Mouse (Mus musculus): ENCODE measurements around the gene Anxa4. TPM values are rescaled to one million over a fixed set of nuclear protein-coding genes. Genes with fewer than 3 reads are reported as not detected.
A peak's percentile ranks its signal among the peaks of the same experiment; 100 is the strongest.

Anxa4 gene
- polyA plus RNA-seq, 1 experiment: 8.1 TPM

- 28% methylated on average over 5 of the region's 5 CpGs for WGBS
- Histone ChIP-seq H3K4me3 (replicated peaks; ENCODE audit: insufficient read depth, low read depth, low read length) (no peak overlapping the region), H3K4me1 (ENCODE audit: control insufficient read depth, insufficient read depth, low read length) (peaks cover 2% of the 10 kb centered on the region; the same call in 1 of the 2 replicates), H3K27ac (ENCODE audit: insufficient read depth, low read length) (no peak overlapping the region), H3K27me3 (ENCODE audit: control insufficient read depth, insufficient read depth, low read length) (no peaks in the 10 kb centered on the region)
- no peak for TF ChIP-seq CTCF (IDR thresholded peaks at IDR 0.05; ENCODE audit: borderline replicate concordance, insufficient read depth, low read depth, low read length)
- TF ChIP-seq POLR2A (IDR thresholded peaks at IDR 0.05; ENCODE audit: borderline replicate concordance, insufficient read depth, low read length): no peak
- peak in 1 of 2 experiments; percentile 27 for DNase-seq
These were observed 64.7 kb downstream of the Anxa4 start for GRCm38 (mm10) chr6:86728711-86729110.

- H3K4me3 ChIP-seq (replicated peaks; ENCODE audit: insufficient read depth, low read depth, low read length): no peak overlapping the region
These were observed 71.4 kb downstream of the Anxa4 start for GRCm38 (mm10) chr6:86721977-86722376.

GRCm38 (mm10) chr6:86708072-86708774 is 85.2 kb downstream of the Anxa4 start:
- H3K27ac ChIP-seq (ENCODE audit: insufficient read depth, low read length): no peak overlapping the region
- no peaks in the 10 kb centered on the region for H3K4me1 ChIP-seq (ENCODE audit: control insufficient read depth, insufficient read depth, low read length)
- no peaks in the 10 kb centered on the region for H3K27me3 ChIP-seq (ENCODE audit: control insufficient read depth, insufficient read depth, low read length)
- no peak for DNase-seq
- TF ChIP-seq POLR2A (IDR thresholded peaks at IDR 0.05; ENCODE audit: borderline replicate concordance, insufficient read depth, low read length): no peak
- no peak for TF ChIP-seq CTCF (IDR thresholded peaks at IDR 0.05; ENCODE audit: borderline replicate concordance, insufficient read depth, low read depth, low read length)
- 84% methylated on average over 4 of the region's 4 CpGs for WGBS
- H3K4me3 ChIP-seq (replicated peaks; ENCODE audit: insufficient read depth, low read depth, low read length): no peak overlapping the region

More at GRCm38 (mm10) chr6:86721977-86722376, 71.4 kb downstream of the Anxa4 start:
- Histone ChIP-seq H3K4me1 (ENCODE audit: control insufficient read depth, insufficient read depth, low read length) (peaks cover 6% of the 10 kb centered on the region; the same call in 1 of the 2 replicates), H3K27me3 (ENCODE audit: control insufficient read depth, insufficient read depth, low read length) (no peaks in the 10 kb centered on the region), H3K27ac (ENCODE audit: insufficient read depth, low read length) (no peak overlapping the region)
- DNase-seq: no peak
- no peak for TF ChIP-seq CTCF (IDR thresholded peaks at IDR 0.05; ENCODE audit: borderline replicate concordance, insufficient read depth, low read depth, low read length)
- TF ChIP-seq POLR2A (IDR thresholded peaks at IDR 0.05; ENCODE audit: borderline replicate concordance, insufficient read depth, low read length): no peak
- WGBS: 92% methylated on average over 3 of the region's 3 CpGs

DNA sequence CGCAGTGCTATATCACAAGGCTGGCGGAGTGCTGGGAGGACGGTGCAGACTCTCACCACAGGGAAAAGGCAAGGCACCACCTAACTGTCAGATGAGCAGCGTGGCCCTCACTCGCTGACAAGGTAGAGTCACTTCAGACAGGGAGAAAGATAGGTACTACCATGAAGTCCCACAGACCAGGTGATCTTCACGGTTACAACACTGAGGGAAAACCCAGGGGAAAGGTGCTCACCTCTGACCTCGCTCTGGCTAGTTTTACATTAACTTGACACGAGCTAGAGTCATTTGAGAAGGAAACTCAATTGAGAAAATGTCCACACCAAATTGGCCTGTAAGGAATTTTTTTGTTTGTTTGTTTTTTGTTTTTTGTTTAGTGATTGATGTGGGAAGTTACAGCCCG is 90.8 kb downstream of the Anxa4 start:
- no peak for DNase-seq
- Histone ChIP-seq H3K4me3 (replicated peaks; ENCODE audit: insufficient read depth, low read depth, low read length) (no peak overlapping the region), H3K27ac (ENCODE audit: insufficient read depth, low read length) (no peak overlapping the region), H3K4me1 (ENCODE audit: control insufficient read depth, insufficient read depth, low read length) (no peaks in the 10 kb centered on the region), H3K27me3 (ENCODE audit: control insufficient read depth, insufficient read depth, low read length) (no peaks in the 10 kb centered on the region)
- WGBS: 92% methylated on average over 9 of the region's 9 CpGs
- TF ChIP-seq POLR2A (IDR thresholded peaks at IDR 0.05; ENCODE audit: borderline replicate concordance, insufficient read depth, low read length) (no peak), CTCF (IDR thresholded peaks at IDR 0.05; ENCODE audit: borderline replicate concordance, insufficient read depth, low read depth, low read length) (no peak)

GRCm38 (mm10) chr6:86697903-86698302 is 95.5 kb downstream of the Anxa4 start:
- Histone ChIP-seq H3K27ac (ENCODE audit: insufficient read depth, low read length) (no peak overlapping the region), H3K4me3 (replicated peaks; ENCODE audit: insufficient read depth, low read depth, low read length) (no peak overlapping the region), H3K4me1 (ENCODE audit: control insufficient read depth, insufficient read depth, low read length) (peaks cover 20% of the 10 kb centered on the region), H3K27me3 (ENCODE audit: control insufficient read depth, insufficient read depth, low read length) (no peaks in the 10 kb centered on the region)
- 86% methylated on average over 6 of the region's 6 CpGs for WGBS
- no peak for TF ChIP-seq CTCF (IDR thresholded peaks at IDR 0.05; ENCODE audit: borderline replicate concordance, insufficient read depth, low read depth, low read length)
- TF ChIP-seq POLR2A (IDR thresholded peaks at IDR 0.05; ENCODE audit: borderline replicate concordance, insufficient read depth, low read length): no peak
- no peak for DNase-seq

GRCm38 (mm10) chr6:86696213-86696612 is 97.2 kb downstream of the Anxa4 start:
- DNase-seq: peak; percentile 57 to 70
- Histone ChIP-seq H3K4me1 (ENCODE audit: control insufficient read depth, insufficient read depth, low read length) (peaks cover 20% of the 10 kb centered on the region), H3K27ac (ENCODE audit: insufficient read depth, low read length) (peak overlapping the region; percentile 18), H3K27me3 (ENCODE audit: control insufficient read depth, insufficient read depth, low read length) (no peaks in the 10 kb centered on the region), H3K4me3 (replicated peaks; ENCODE audit: insufficient read depth, low read depth, low read length) (no peak overlapping the region)
- no peak for TF ChIP-seq CTCF (IDR thresholded peaks at IDR 0.05; ENCODE audit: borderline replicate concordance, insufficient read depth, low read depth, low read length)
- TF ChIP-seq POLR2A (IDR thresholded peaks at IDR 0.05; ENCODE audit: borderline replicate concordance, insufficient read depth, low read length): no peak
- whole genome bisulfite sequencing: 23% methylated on average over 10 of the region's 10 CpGs

DNA sequence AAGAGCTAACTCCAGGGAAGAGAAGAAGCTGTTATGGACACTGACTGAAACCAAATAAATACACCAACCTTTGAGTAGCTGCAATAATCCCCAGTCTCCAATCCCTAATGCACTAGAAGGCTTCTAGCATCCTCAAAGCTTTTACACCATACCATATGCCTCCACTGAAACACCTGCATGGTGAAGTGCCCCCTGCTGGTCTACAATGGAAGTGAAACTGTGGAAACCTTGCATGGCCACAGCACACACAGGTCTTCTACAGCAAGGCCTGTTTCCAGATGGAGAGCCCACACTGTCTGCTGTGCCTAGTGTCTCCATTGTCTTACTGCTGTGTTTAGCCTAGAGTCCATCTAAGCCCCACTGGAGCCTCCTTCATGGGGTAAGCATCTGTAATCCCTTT is 98.9 kb downstream of the Anxa4 start:
- Histone ChIP-seq H3K27me3 (ENCODE audit: control insufficient read depth, insufficient read depth, low read length) (no peaks in the 10 kb centered on the region), H3K4me3 (replicated peaks; ENCODE audit: insufficient read depth, low read depth, low read length) (no peak overlapping the region), H3K27ac (ENCODE audit: insufficient read depth, low read length) (peak overlapping the region; percentile 7), H3K4me1 (ENCODE audit: control insufficient read depth, insufficient read depth, low read length) (peaks cover 20% of the 10 kb centered on the region)
- DNase-seq: peak; percentile 37 to 47
- TF ChIP-seq CTCF (IDR thresholded peaks at IDR 0.05; ENCODE audit: borderline replicate concordance, insufficient read depth, low read depth, low read length) (peak; percentile 57; the same call in 1 of the 2 replicates), POLR2A (IDR thresholded peaks at IDR 0.05; ENCODE audit: borderline replicate concordance, insufficient read depth, low read length) (no peak)

GRCm38 (mm10) chr6:86689671-86690070 is 103.7 kb downstream of the Anxa4 start:
- peaks cover 7% of the 10 kb centered on the region; the same call in 1 of the 2 replicates for H3K4me1 ChIP-seq (ENCODE audit: control insufficient read depth, insufficient read depth, low read length)
- no peak overlapping the region for H3K4me3 ChIP-seq (replicated peaks; ENCODE audit: insufficient read depth, low read depth, low read length)
- 93% methylated on average over 3 of the region's 3 CpGs for WGBS
- TF ChIP-seq POLR2A (IDR thresholded peaks at IDR 0.05; ENCODE audit: borderline replicate concordance, insufficient read depth, low read length) (no peak), CTCF (IDR thresholded peaks at IDR 0.05; ENCODE audit: borderline replicate concordance, insufficient read depth, low read depth, low read length) (no peak)
- H3K27me3 ChIP-seq (ENCODE audit: control insufficient read depth, insufficient read depth, low read length): no peaks in the 10 kb centered on the region
- DNase-seq: no peak
- H3K27ac ChIP-seq (ENCODE audit: insufficient read depth, low read length): no peak overlapping the region

Measured in cerebellum, adult 2 months (tissue).